Mouse (Mus musculus) erythroblast, embryonic 14.5 days (primary cell): ENCODE results near the gene Crybg1.

Experiments
- GATA1 ChIP-seq: IDR thresholded peaks from 2 replicates; pipeline ENCODE4 v1.6.1; 2012; ENCODE audit warnings: low read length, inconsistent platforms, mixed read lengths
- TAL1 ChIP-seq: IDR thresholded peaks from 3 replicates; pipeline ENCODE4 v1.6.1; 2012; ENCODE audit warnings: low read length, inconsistent platforms, mixed read lengths

DNA sequence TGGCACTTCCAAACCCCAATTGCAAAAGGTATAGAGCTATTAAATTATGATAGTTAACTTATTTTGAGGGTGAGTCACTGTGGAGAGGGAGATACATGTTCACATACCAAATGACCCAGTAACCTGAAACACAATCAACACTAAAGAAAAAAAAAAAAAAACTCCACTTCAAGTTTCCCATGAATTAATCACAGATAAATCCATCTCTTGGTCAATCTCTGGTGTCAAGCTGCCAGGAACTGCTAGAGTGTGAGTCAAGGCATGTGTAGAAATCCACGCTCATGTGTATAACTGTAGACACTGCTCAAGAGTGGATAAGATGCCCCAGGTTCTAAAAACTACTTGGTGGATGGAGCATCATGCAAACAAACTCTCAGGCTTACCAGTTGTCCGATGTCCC lies 109.5 kb downstream of the Crybg1 start:
- TF ChIP-seq GATA1 (no peak), TAL1 (no peak)
